11 mouse cellular contexts compared by ENCODE assay signal in the genomic region with DNA sequence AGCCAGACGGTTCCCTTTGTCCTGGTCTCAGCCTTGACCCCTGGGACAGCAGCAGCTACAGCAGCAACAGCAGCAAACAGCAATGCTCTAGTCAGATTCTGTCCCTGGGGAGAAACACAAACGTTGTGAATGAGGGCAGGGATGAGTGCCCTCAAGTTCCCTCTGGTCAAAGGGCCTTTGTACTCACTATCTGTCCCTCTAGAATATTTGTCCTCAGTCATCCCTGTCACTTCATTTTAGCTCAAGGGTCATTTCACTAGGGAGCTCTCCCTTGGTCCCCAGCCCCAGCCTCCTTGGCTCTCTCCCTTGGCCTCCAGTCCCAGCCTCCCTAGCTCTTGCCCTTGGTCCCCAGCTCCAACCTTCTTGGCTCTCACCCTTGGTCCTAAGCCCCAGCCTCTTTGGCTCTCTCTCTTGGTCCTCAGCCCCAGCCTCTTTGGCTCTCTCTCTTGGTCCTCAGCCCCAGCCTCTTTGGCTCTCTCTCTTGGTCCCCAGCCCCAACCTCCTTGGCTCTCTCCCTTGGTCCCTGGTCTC.
DNase-seq lines count a peak whose midpoint lies in the region; ATAC-seq and TF ChIP-seq lines count a peak whose summit lies in the region.
"Had no signal": no experiment of that assay in that cellular context is flagged by ENCODE, and none has a peak within 500 bp of the region (broad histone marks: within the 10 kb centered on the region; RNA-seq: fewer than 3 reads in every experiment).

No protein-coding gene starts in this region.

- H3K4me1 ChIP-seq in kidney, adult 2 months (ENCODE audit: control insufficient read depth, insufficient read depth, low read length): no peaks in the 10 kb centered on the region
- no peaks in the 10 kb centered on the region for H3K4me1 ChIP-seq in kidney, embryonic 15.5 days
- H3K4me1 ChIP-seq: midbrain, embryonic 12.5 days had no signal

- H3K27me3 ChIP-seq in kidney, adult 2 months (replicated peaks; ENCODE audit: control insufficient read depth, insufficient read depth, low read length): no peaks in the 10 kb centered on the region
- no peaks in the 10 kb centered on the region for H3K27me3 ChIP-seq in kidney, embryonic 15.5 days
- H3K27me3 ChIP-seq: midbrain, embryonic 12.5 days; Patski had no signal

- H3K27ac ChIP-seq in kidney, adult 2 months (ENCODE audit: insufficient read depth, low read depth, low read length): no peak overlapping the region
- no peak overlapping the region for H3K27ac ChIP-seq in kidney, embryonic 15.5 days
- H3K27ac ChIP-seq: midbrain, embryonic 12.5 days had no signal

- intact Hi-C loops in heart, postnatal 36 days (cut with DNase I): no loop called here

- no peaks in the 10 kb centered on the region for H3K36me3 ChIP-seq in kidney, adult 2 months (ENCODE audit: control insufficient read depth, insufficient read depth, low read length)
- H3K36me3 ChIP-seq in kidney, embryonic 15.5 days: no peaks in the 10 kb centered on the region
- H3K36me3 ChIP-seq: midbrain, embryonic 12.5 days had no signal

- H3K4me2 ChIP-seq in kidney, embryonic 15.5 days: no peak overlapping the region
- H3K4me2 ChIP-seq: midbrain, embryonic 12.5 days had no signal

- DNase-seq in kidney, adult 2 months: peak; percentile 58
- peak; percentile 62 for DNase-seq in adrenal gland, postnatal 14 days
- peak; percentile 17 to 37 for DNase-seq in adrenal gland, postnatal 36 days
- peak; percentile 12 to 22 for DNase-seq in heart, postnatal 36 days
- no peak for DNase-seq in urinary bladder, postnatal 4 days (ENCODE audit: low spot score in 2 of 2)
- DNase-seq: cerebellum, adult 11-12 months; spleen, adult 18-20 months had no signal

- H3K4me3 ChIP-seq in kidney, adult 2 months (ENCODE audit: insufficient read depth, low read depth, low read length): no peak overlapping the region
- no peak overlapping the region for H3K4me3 ChIP-seq in kidney, embryonic 15.5 days (replicated peaks)
- H3K4me3 ChIP-seq: midbrain, embryonic 12.5 days had no signal

- TF ChIP-seq CTCF in kidney, adult 2 months (conservative IDR thresholded peaks at IDR 0.05; ENCODE audit: insufficient read depth, insufficient read length, low read depth, low read length): no peak

- TF ChIP-seq POLR2A in kidney, adult 2 months (IDR thresholded peaks at IDR 0.05; ENCODE audit: low read depth, low read length): no peak

- 29% methylated on average over 2 of the region's 2 CpGs for WGBS in kidney, adult 2 months
- WGBS in kidney, embryonic 15.5 days: 27% methylated on average over 2 of the region's 2 CpGs

- H3K9me3 ChIP-seq in kidney, embryonic 15.5 days (replicated peaks): no peaks in the 10 kb centered on the region
- H3K9me3 ChIP-seq: midbrain, embryonic 12.5 days had no signal

- no peak for ATAC-seq in kidney, embryonic 15.5 days (replicated peaks; ENCODE audit: low FRiP score)
- no peak for ATAC-seq in CD4-positive, CD25-positive, alpha-beta regulatory T cell, adult 4 months
- ATAC-seq: Patski had no signal

- H3K9ac ChIP-seq in kidney, embryonic 15.5 days: no peak overlapping the region
- H3K9ac ChIP-seq: midbrain, embryonic 12.5 days had no signal

Comparison
In these comparisons a context has a peak if more than half of its experiments do, and no peak if none do; other contexts are left out.
1. DNase-seq: peak in kidney, adult 2 months (single experiment), adrenal gland, postnatal 14 days (single experiment), adrenal gland, postnatal 36 days (2 of 2) and heart, postnatal 36 days (2 of 2); none in urinary bladder, postnatal 4 days (0 of 2).